Mouse (Mus musculus) monocyte, adult 5-6 weeks (primary cell): ENCODE data around the gene Zfp644. TPM values are rescaled to one million over a fixed set of nuclear protein-coding genes. Genes with fewer than 3 reads are reported as not detected.

Experiments
- total RNA-seq: library from RNA; stranded (forward); fragments of 200-1000, 200-491, 200-594 nt; gene quantifications from 3 replicates; pipeline ENCODE4 v1.2.3, GENCODE M21; 2017

Zfp644 gene
- total RNA-seq, 1 experiment from 2014 or later = 75.7 TPM

Other genes with a start within 250 kb of the Zfp644 start
- not detected in 3 replicates for gene Barhl2, start 239.1 kb downstream of the Zfp644 start, total RNA-seq
- gene Gm17304, start 88.2 kb downstream of the Zfp644 start, total RNA-seq = not detected in 3 replicates
- 0.19 TPM in 1 of 3 replicates, not detected in the others for gene Hfm1, start 229.0 kb upstream of the Zfp644 start, total RNA-seq